Mouse (Mus musculus): Measurements from ENCODE around the gene Lnx1. TPM values are rescaled to one million over a fixed set of nuclear protein-coding genes. Genes with fewer than 3 reads are reported as not detected.

The Lnx1 gene
- total RNA-seq, 2 experiments from 2014 or later: 8.2 to 10.1 TPM

DNA sequence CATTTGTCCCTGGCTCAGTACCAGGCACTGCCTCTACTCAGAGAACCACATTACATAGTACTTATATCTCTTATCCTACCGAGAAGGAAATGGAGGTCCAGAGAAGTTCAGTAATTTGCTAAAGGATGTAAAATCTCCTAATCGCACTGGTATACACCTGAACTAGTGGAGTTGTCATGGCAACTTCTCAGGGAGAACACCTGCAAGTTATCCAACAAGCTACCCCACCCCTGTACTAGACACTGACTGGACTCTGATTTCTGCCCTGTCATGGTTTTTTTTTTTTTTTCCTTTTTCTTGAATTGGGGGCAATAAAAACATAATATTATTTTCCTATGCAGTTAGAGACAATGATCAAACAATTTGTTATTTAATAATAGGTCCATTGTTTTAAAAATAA is 1.8 kb downstream of the Lnx1 start:
- DNase-seq: no peak
- intact Hi-C loops (cut with DNase I): no loop called here

DNA sequence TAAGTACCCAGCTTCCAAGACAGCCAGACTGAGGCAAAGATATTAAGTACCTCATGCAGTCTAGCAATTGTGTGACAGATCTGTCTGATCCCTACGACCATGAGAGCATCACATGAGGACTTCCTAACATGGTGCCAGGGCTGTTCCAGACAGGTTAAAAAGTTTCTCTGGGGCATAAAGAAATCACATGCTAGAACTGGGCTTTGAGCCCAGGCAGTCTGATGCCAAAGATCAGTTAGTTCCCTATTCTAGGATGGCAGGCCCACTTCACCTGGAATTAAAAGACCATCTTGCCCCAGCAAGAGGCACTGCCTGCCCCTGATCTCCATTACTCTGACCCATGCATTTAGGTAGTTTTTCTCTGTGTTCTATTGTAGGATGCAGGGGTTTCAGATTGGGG is 3.0 kb downstream of the Lnx1 start:
- DNase-seq: no peak
- intact Hi-C loops (cut with DNase I): no loop called here

DNA sequence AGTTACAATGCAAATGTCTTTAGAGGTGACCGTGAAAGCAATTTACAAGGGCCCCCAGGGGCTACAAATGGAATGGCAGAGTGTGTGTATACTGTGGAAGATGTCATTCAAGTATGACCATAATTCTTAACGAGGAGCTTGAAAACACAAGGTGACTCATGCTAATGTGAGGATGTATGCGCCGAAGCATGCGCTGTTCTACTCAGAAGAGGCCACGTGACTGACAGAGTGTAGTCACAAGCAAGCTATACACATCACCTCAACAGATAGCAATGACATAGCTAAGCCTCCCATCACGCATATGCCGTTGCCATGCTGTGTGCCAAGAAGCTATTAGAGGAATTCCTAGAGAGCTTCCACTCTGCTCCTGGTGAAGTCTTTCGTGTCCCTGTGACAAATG is 5.2 kb downstream of the Lnx1 start:
- no peak for DNase-seq
- intact Hi-C loops (cut with DNase I): no loop called here

DNA sequence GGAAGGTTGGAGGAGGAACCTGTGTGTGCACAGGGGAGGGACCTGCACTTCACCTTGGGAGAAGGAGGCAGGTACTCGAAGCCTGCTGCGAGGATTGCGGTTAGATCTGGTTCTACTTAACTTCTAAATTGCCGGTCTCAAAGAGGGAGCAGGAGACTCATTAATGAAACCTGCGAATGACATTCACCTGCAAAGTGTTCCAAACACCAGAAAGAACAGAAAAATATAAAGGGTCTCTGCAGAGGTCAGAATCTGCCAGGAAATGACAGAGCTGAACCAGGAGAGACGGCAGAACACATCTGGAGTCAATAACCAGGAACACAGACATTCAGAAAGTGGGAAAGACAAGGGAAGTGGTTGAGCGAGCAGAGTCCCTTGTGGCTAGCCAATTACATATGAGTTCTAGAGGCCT is 8.3 kb downstream of the Lnx1 start:
- intact Hi-C loops (cut with DNase I): no loop called here

DNA sequence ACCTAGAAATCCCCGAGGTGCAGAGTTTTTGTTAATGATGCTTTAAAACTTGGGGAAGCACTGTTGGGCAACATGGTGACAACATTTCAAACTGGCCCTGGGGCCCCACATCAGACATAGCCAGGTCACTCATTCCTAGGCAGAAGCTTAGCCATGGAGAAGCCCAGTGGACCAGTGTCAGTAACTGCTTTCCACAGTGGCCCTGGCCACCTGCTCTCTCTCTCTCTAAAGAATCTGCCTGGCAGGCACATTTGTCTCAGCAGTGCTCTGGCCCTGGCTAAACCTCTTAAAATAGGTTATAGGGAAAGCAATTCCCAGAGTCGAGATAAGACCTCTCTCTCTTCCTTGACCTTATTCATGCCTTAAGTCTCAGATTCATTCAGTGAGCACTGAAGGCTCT is 8.9 kb downstream of the Lnx1 start:
- DNase-seq: no peak

More for the DNA sequence above, 8.3 kb downstream of the Lnx1 start:
- DNase-seq: no peak

DNA sequence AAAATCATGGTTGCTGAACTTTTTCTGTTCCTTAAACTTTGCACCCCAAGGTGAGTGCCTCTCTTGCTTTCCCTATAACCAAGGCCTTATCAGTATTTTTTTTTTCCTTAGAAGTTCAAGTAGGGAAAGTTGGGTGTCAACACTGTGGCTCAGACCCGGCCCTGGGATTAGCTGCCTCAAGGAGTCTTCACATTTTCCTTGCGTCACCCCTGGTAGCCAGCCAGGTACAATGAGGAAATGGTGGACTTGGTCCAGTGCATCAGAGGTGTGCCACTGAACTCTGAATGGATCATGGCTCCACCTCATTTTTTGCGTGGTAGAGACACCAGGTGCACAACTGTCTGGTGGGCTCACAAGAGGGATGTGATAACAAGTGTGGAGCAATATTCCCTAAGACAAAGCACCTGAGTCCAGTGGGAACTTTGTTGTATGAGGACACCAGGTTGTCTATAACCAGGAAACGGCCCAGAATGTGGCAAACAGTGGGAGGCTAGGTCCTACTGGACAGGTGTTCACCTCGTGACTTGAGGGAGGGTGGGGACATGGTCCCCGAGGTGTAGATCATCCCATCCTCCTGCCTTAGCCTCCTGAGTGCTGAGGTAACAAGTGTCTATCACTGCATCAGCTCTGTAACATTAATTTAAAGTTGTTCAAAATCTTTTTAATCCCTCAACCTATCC is 10.2 kb downstream of the Lnx1 start:
- DNase-seq: no peak
- intact Hi-C loops (cut with DNase I): no loop called here

More for the DNA sequence above, 8.9 kb downstream of the Lnx1 start:
- intact Hi-C loops (cut with DNase I): no loop called here

DNA sequence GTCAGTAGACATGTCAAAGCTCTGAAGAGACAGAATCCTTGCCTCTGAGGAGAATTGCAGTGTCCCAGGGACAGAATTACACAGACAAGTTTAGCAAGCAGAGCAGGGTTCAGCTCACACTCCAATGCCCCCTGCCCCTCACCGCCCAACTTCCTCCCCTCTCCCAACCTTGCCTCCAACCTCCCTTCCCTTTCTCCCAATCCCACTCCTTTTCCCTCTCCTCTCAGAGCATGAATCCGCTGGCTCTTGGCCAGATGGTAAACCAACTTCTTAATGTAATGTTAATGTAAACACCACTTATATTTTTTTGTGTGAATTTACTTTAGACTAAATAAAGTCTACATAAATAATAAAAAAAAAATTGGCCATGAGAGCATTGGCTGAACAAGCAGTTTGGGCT is 13.9 kb downstream of the Lnx1 start:
- DNase-seq: no peak
- intact Hi-C loops (cut with DNase I): no loop called here

DNA sequence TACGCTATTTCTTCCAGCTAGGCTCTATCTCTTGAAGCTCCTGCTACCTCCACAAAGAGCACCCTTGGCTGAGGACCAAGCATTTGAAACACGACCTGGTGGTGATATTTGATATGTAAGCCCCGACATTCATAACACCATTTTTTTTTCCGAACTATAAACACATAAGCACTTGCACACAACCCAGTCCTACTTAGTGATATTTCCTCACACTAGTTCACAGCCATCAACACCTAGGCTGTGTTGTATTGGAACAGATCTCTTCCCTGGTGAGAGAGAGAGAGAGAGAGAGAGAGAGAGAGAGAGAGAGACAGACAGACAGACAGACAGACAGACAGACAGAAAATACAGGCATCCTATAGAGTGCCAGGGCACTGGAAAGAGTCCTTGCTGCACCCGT is 17.8 kb downstream of the Lnx1 start:
- no peak for DNase-seq
- intact Hi-C loops (cut with DNase I): no loop called here

DNA sequence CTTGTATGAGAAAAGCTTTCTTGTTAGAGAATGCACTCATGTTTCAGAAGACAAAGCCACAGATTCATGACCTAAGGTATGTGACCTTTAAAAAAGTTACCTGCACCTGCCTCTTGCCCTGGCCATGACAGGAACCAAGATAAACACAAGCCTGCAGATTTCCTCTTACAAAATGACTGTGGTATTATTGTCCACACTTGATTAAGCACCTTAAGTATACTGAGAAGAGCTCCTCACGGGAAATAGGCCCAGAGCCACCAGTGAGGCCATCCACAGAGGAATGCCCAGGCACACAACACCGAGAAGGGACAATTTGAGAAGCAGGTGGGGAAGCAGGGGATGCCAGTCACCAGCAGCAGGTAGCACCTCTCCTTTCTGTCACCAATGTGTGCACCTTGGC is 18.9 kb downstream of the Lnx1 start:
- intact Hi-C loops (cut with DNase I): no loop called here

DNA sequence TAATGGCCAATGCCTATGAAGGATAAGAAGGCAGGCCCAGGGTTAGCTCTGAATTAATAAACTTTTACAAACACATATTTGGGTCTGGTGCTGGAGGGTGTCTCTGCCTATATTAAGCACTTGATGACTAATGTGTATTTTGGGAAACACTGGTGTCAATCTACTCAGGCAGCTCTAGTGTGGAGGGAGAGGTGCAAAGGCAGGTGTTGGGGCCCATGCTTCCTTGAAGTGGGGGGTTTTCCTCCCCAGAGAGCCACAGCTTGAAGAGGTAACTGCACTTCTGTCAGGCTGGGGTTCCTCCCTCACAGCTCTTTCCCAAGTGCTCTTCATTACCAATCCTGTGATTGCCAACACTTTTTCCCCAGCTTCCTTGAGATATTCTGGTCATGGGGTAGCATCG is 20.0 kb downstream of the Lnx1 start:
- no peak for DNase-seq
- intact Hi-C loops (cut with DNase I): no loop called here

More for the DNA sequence above, 18.9 kb downstream of the Lnx1 start:
- no peak for DNase-seq

DNA sequence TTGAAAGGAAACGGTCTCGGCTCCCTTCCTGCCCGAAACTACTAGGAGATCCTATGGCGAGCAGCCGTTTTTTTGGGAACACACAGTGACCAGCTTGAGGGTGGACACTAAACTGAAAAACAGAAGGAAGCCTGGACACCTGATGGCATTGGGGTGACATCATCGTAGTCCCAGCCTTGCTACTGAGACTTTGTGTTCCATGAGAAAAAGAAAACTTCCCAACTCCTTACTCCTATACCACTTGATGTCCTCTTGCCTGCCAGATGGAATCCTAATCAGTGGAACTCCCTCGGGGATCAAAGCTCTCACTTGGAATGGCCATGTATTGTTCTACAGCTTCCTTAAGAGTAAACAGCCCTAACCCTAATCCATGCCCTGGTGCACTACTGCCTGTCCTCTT is 23.1 kb downstream of the Lnx1 start:
- DNase-seq: peak; percentile 56 to 69
- intact Hi-C loops (cut with DNase I): loop anchor here (1.0 to 5.0 kb wide), 3 partner anchors 23 to 113 kb away; partner anchors contain the start of gene Lnx1

DNA sequence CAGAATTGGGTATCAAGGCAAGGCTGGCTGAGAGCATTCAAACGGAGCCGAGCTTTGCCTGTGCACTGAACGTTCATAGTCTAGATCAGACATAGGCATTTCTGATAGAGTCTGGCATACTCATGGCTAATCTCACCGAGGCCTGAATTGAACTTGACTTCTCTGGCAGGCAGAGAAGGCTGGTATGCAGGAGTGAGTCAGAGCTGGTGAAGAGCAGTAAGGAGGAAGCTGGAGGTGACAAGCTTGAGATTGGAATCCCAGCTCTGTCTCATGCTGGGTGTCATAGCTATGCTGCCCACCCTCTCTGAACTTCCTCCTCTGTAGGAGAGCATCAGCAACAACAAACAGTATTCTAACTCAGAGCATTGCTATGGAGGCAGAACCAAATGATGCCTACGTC is 24.0 kb downstream of the Lnx1 start:
- no peak for DNase-seq
- intact Hi-C loops (cut with DNase I): loop anchor here (1.0 to 5.0 kb wide), 3 partner anchors 24 to 114 kb away; partner anchors contain the start of gene Lnx1

DNA sequence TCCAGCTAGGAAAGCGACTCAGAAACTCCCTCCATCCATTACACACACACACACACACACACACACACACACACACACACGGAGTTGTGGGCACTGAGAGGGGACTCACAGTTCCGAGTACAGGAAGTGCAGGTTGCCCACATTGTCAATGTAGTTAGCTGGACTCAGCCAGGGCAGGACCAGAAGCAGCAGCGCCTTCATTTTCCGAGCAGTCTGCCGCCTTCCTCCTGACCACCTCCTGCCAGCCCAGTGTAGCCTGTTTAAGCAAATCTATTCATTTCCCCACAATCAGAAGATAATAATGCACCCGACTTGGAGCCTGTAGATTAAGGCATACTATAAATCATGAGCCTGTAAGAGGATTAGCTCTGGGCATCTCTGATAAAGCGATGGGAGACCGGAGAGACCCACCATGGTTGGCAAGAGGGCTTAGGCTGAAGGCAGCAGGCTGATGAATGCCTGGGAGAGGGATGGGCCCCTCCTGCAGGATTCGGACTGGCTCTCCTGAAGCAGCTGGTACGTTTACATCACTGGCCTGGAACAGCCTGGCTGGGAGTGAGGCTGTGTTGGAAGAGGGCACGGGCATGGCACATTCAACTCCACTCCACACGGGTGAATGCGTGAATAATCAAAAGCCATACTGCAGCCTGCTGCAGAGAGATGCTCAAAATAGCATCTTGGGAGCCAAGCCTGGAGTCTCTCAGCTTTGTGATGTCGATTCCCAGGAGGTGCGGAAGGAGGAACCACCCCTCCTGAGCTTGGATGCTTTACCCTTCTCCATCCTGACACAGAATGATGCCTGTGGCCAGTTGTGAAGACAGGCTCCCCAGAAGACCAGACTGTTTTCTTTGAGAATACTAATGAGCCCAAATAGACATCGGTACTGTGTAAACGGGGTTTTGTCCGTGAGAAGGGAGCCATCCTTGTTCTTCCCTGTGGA is 25.0 kb downstream of the Lnx1 start:
- intact Hi-C loops (cut with DNase I): loop anchor here (2.0 to 5.0 kb wide), 2 partner anchors 25 to 35 kb away; partner anchors contain the start of gene Lnx1
- DNase-seq: no peak

DNA sequence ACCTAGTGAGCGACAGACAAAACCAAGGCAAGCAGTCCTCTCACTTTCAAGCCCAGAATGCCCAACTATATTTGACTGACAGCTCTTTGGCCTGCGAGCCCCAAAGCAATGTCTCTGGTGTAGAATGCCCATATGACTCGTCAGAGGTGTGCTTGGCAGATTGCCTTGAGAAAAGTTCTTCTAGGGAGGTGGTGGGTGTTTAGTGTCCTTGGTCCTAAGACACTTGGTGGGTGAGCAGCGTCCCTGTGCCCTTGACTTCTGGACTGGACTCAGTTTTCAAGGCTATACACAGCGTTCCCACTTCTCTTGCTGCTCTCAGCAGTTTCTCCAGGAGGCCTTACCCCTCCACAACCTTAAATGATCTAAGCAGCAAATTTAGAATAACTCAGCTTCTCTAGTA is 30.2 kb downstream of the Lnx1 start:
- intact Hi-C loops (cut with DNase I): no loop called here
- DNase-seq: no peak

DNA sequence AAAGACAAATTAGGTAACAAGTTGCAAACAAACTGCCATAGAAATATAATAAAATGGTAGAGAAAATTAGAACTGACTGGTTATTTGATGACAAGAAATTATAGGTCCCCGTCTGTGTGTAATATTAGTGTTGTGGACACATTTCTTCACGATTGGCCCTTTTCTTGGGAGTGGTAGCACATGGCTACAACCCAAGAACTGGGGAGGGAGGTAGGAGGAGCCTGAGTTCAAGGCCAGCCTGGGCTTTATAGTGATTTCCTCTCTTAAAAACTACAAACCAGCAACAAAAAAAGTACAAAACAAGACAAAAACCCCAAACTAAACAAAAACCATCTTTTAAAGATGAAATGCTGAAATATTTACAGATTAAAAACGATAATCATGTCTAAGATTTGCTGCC is 31.8 kb downstream of the Lnx1 start:
- DNase-seq: no peak

DNA sequence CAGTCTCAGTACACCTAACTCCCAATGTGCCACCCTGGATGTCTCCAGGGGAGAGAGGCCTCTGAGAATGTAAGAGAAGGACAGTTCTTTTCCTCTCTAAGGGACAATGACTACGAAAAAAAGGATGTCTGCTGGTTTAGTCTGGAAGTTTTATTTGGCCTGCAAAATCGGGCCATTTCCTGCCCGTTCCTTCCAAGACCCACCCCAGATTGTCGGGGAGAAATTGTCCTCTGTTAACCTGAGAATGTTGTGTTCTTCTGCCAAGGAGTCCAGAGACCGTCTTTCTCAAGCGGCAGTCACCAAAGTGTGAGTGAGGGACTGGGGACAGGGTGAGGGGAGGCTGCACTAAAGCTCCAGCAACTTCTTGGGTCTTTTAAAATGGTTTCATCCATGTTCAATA is 32.8 kb downstream of the Lnx1 start:
- peak in 1 of 2 experiments; percentile 23 for DNase-seq
- intact Hi-C loops (cut with DNase I): no loop called here

More for the DNA sequence above, 31.8 kb downstream of the Lnx1 start:
- intact Hi-C loops (cut with DNase I): no loop called here

DNA sequence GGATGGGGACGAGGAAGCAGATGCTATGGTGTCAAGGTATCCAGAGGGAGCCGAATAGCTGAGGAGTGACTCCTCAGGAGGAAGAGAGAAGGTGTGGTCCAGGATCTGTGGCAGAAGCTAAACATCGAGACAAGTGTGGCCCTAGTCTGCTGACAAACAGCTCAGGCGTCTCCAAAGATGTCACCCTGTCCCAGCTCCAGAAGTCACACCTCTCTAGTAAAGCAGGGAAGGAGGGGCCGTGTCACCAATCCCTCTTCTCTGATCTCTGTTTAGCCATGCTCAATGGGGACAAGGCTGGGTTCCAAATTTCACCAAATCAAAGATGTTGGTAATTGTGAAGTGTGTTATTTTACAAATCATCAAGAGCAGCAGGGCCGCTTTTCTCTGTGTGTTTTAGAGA is 33.8 kb downstream of the Lnx1 start:
- no peak for DNase-seq
- intact Hi-C loops (cut with DNase I): no loop called here

DNA sequence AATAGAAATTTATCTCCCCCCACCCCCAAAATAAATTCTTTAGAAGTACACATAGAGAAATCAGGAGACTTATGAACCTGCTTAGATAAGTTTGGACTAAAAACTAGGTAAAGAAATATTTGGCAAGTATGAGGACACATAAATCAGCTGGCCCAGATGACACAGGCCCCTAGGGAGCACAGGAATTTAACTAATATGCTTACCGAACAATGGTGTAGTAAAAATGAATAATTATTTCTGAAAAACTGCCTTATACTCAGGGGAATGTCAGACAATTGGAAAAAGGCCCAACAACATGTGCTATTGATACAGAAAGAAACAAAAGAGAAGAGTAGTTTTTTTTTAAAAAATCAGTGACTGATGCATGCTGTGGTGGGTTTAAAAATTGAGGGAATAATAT is 40.1 kb downstream of the Lnx1 start:
- intact Hi-C loops (cut with DNase I): no loop called here
- no peak for DNase-seq

DNA sequence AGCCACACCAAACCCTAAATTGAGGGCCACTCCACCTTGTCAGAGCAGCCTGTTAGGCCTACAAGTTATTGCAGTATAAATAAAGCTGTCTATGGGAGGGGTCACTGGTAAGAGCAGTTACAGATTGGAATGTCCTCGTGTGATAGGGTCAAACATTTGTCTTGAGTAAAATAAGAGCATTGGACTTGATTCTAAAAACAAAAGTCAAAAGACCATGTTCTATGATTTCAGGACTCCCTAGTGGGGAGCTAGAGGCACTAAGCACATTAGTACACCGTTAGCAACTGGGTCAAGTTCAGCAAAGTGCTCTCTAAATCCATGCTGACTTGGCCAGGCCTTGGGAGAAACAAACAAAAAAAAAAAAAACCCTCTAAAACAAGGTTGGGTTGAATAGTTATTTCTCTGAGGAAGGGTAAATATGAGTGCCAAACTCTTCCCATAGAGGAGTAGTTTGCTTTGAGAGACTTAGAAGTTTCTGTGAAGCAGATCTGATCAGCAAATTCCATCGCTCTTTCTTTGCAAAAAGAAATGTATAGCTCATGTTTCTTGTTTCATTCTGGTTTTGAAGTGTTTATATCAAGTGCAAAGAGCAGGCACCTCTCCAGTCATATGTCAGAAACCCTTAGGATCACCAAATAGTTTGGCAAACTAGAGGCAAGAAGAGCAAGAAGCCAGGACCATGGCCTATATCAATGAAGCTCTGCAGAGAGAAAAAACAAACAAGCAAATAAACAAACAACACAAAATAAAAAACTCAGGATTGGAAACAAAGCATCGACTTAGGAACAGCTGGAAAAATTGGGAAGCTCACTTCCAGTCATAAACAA is 40.8 kb downstream of the Lnx1 start:
- intact Hi-C loops (cut with DNase I): no loop called here
- no peak for DNase-seq

DNA sequence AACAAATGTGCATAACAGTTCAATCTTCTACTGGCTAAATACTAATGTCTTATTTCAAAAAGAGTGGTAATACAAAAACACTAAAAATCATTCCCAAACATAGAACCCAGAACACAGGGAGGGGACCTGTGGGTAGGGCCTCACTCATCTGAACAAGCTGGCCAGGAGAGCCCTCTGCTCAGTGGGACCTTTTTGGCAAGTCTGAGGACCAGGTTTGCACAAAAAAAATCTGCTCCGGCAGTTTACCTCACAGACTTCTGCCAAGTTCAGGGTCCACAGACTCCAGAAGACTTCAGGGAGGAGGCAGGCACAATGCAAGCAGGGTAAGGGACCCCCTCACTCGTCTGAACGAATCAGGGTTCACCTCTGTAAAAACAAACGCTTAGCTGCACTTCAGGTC is 42.9 kb downstream of the Lnx1 start:
- no peak for DNase-seq
- intact Hi-C loops (cut with DNase I): no loop called here

DNA sequence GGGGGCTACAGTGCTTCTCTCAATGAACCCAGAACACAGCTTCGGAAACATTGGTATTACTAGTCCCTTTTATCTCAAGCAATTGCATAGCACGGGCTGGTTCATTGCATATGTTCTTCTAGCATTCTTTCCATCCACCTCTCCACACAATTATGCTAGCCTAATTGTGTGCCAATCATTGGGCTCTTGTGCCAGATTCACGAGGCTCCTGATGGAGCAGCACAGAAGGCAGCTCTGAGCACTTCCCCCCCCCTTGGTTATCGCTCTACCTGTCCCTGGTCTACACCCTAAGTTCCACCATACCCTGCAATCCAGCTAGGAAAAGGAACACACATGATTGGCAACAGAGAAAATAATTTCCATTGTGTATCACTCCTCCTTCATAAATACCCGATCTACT is 43.4 kb downstream of the Lnx1 start:
- DNase-seq: no peak
- intact Hi-C loops (cut with DNase I): no loop called here

Measured in heart, postnatal 36 days (tissue).